Mouse (Mus musculus) granulocyte monocyte progenitor cell, adult 5-6 weeks (primary cell): Measurements from ENCODE around the gene Hnrnpa1. TPM values are rescaled to one million over a fixed set of nuclear protein-coding genes. Genes with fewer than 3 reads are reported as not detected.
A peak's percentile ranks its signal among the peaks of the same experiment; 100 is the strongest.
"Not testable (repeated sequence)": the region's sequence is repeated elsewhere in the genome, so short reads cannot be mapped to it uniquely, and the experiment has no call there.

Source experiments
- ATAC-seq: replicated peaks from 2 replicates; pipeline ENCODE4 v1.8.0; 2016; ENCODE audit warnings: mild to moderate bottlenecking, moderate TSS enrichment, inconsistent platforms; ENCODE audit not compliant: poor library complexity, severe bottlenecking
- total RNA-seq, 2 experiments: library from RNA; stranded (forward) in 1 of 2; stranded (reverse) in 1 of 2; fragments of 200-712, 200-1000 nt in 1 of 2; fragments of >200 nt in 1 of 2; fragmentation: Nextera tagmentation in 1 of 2; gene quantifications; 2 replicates each; pipeline ENCODE4 v1.2.3; 2014 to 2017

Gene Hnrnpa1
- total RNA-seq, 2 experiments from 2014 or later: 693 to 956 TPM

- ATAC-seq: no peak; the same call in 1 of the 2 replicates
These were observed 28.7 kb downstream of the Hnrnpa1 start for GRCm38 (mm10) chr15:103268903-103269302.

GRCm38 (mm10) chr15:103272419-103273279, 32.4 kb downstream of the Hnrnpa1 start, which contains the start of gene Copz1:
Copz1 (plus strand) TSS chr15:103272714.
- peak; percentile 93 for ATAC-seq

GRCm38 (mm10) chr15:103275943-103276342, 35.7 kb downstream of the Hnrnpa1 start:
- ATAC-seq: not testable (repeated sequence)

GRCm38 (mm10) chr15:103277949-103278348, 37.7 kb downstream of the Hnrnpa1 start:
- no peak for ATAC-seq

GRCm38 (mm10) chr15:103279750-103280149, 39.5 kb downstream of the Hnrnpa1 start:
- ATAC-seq: no peak

GRCm38 (mm10) chr15:103280817-103281464, 40.7 kb downstream of the Hnrnpa1 start:
- peak; percentile 85 for ATAC-seq

GRCm38 (mm10) chr15:103281465-103282205, 41.4 kb downstream of the Hnrnpa1 start:
- ATAC-seq: no peak

GRCm38 (mm10) chr15:103284066-103284465, 43.8 kb downstream of the Hnrnpa1 start:
- peak; percentile 52; the same call in 1 of the 2 replicates for ATAC-seq

- ATAC-seq: no peak
These were observed 44.4 kb downstream of the Hnrnpa1 start for GRCm38 (mm10) chr15:103284647-103285046.

GRCm38 (mm10) chr15:103285778-103286417, 45.7 kb downstream of the Hnrnpa1 start:
- ATAC-seq: no peak

- no peak for ATAC-seq
These were observed 49.4 kb downstream of the Hnrnpa1 start for GRCm38 (mm10) chr15:103289600-103289999.

GRCm38 (mm10) chr15:103290417-103290816, 50.2 kb downstream of the Hnrnpa1 start:
- no peak for ATAC-seq

GRCm38 (mm10) chr15:103290843-103291242, 50.6 kb downstream of the Hnrnpa1 start:
- ATAC-seq: no peak

GRCm38 (mm10) chr15:103292673-103293345, 52.6 kb downstream of the Hnrnpa1 start:
- ATAC-seq: no peak

- no peak for ATAC-seq
These were observed 53.1 kb downstream of the Hnrnpa1 start for GRCm38 (mm10) chr15:103293375-103293774.

GRCm38 (mm10) chr15:103294649-103295048, 54.4 kb downstream of the Hnrnpa1 start:
- no peak for ATAC-seq

- no peak for ATAC-seq
These were observed 55.6 kb downstream of the Hnrnpa1 start for GRCm38 (mm10) chr15:103295851-103296250.
